Mouse (Mus musculus) ZHBTc4 (cell line): ENCODE results near the gene Pde7b.

Experiments used
- DNase-seq: peaks from one replicate; pipeline ENCODE4 v3.0.0-alpha.2; 2011; ENCODE audit warnings: low read depth, low spot score

Gene Pde7b

GRCm38 (mm10) chr10:20550161-20550560 lies 174.7 kb downstream of the Pde7b start:
- DNase-seq: no peak

- peak; percentile 87 for DNase-seq
These were observed 175.8 kb downstream of the Pde7b start for GRCm38 (mm10) chr10:20548833-20549710.

DNA sequence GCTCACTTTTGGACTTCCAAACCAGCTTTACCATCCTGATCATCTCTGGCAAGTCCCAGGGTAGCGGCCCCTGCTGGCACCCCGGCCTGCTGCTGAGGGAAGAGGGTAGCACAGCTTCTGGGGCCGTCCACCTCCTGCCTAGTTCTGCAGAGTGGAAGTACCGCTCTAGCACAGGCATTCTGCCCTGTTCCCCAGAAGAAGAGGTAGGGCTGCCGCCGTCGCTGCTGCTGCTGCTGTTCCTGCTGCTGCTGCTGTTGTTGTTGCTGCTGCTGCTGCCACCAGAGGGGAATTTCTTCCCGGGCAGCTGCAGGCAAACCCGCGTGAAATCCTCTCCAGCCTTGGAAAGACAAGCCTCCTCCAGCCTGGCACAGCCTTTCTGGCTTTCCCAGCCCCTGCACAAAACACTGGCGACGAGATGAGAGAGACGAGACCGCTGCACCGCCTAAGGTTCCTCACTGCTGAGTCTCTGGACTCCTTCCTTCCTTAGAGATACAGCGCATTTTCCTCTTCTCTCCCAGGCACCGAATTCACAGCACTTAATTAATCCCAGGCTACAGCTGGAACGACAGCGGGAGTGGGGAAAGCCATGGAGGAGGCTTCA lies 176.8 kb downstream of the Pde7b start:
- DNase-seq: peak; percentile 27

- no peak for DNase-seq
These were observed 181.8 kb downstream of the Pde7b start for GRCm38 (mm10) chr10:20543121-20543520.

DNA sequence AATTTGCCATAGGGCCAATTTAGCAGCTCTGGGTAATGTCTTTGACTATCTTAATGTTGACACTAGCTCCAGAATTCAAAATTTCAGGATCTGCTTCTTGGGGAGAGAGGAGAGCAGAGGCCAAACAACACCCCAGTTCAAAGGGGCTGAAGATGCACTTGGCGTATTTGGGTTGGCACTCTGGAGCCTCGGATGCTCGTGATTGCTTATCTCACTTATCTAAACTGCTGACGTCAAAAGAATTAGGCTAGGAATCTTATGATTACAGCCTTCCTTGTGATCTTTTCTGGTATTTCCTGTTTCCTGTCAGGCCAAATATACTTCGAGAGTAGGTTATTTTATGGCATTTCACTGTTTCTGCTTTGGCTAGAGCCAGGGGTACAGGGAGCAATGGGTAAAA lies 191.1 kb downstream of the Pde7b start:
- no peak for DNase-seq

GRCm38 (mm10) chr10:20531921-20532320 lies 193.0 kb downstream of the Pde7b start:
- no peak for DNase-seq

DNA sequence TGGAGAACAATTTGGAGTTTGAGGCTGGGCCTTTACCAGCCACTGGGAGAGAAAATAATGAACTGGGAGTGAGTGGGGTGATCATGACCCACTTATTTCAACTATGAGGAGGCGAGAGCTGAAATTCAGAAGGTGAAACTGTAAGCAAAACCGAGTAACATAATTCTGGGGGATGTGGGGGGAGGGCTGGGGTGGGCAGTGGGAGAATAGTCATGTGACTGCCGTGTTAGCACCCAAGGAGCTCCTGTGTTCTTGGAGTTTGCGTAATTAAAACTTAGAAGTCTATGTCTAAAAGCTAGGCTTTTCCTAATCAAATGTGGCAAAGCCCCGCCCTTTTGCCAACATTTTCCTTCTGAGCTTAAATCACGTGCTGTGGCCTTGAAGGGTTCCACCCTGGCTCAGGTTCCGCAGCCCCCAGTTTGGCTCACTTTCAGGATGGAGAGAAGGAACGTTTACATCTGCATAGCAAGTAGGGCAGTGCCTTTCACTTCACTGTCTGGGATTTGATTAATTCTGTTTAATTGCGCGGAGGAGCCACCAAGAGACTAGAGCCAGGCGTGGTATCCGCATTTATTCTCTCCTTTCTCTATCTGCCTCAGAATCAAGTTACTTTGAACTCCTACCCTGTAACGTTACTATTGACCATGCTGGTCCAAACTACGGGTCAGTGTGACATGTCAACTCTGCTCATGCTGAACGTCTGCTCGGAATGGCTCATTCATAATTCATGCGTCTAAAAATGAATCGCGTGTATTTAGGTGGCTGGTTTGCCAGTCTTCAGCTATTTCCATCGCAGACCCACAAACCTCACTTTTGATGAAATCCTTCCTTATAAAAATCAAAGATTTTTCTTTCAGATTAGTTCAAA lies 196.1 kb downstream of the Pde7b start:
- peak; percentile 49 for DNase-seq

DNA sequence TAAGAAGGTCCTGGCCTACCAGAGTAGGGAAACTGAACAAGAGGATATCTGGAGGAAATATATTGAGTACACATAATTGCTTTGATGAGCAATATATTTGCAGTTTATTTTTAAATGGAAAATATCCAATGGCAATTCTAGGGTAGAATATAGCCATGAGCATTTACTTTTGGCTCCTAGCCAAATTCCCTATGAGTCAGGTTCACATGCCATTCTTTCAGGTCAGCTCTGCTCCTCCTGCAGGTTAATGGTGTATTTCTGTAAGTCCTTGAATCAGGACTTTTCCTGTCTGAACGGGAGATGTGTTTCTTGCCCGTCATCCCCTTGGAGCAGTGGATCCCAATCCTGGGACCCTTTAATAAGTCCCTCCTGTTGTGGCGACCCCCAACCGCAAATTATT lies 197.1 kb downstream of the Pde7b start:
- DNase-seq: no peak

GRCm38 (mm10) chr10:20518529-20518889 lies 206.4 kb downstream of the Pde7b start:
- peak; percentile 40 for DNase-seq

- peak; percentile 58 for DNase-seq
These were observed 206.9 kb downstream of the Pde7b start for GRCm38 (mm10) chr10:20517756-20518528.

DNA sequence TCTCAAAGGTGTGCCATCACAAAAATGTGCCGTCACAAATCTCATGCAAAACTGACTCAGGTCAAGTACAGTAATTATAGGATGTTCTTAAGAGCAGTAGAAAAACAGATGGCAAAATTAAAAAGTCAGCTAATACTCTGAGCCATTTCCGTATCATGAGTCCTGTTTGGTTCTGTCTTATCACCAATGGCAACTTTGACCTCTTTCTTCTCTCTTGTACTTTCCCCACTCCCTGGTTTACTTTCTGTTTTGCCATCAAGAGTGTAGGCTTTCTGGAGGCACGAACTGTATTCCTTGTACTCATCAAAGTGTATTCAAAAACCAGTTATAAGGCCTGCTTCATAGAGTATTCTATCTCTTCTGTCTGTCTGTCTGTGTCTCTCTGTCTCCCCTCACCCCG lies 211.0 kb downstream of the Pde7b start:
- no peak for DNase-seq

DNA sequence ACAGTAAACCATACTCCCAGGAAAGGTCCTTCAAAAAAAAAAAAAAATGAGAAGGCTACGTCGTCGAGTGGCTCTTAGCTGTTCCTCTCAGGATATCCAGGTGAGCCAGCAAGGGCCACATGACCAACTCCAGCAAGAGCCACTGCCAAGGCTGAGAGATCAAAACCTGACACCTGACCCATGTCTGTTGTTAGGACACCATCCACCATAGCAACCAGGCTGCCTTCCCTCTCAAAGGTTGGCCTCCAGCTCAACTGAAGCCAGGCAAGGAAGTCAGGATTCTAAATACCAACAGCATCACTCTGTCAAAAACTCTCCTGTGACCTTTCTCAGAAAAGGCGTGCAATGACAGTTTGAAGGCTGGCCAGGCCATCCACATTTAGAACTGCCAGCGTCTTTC lies 211.4 kb downstream of the Pde7b start:
- no peak for DNase-seq

DNA sequence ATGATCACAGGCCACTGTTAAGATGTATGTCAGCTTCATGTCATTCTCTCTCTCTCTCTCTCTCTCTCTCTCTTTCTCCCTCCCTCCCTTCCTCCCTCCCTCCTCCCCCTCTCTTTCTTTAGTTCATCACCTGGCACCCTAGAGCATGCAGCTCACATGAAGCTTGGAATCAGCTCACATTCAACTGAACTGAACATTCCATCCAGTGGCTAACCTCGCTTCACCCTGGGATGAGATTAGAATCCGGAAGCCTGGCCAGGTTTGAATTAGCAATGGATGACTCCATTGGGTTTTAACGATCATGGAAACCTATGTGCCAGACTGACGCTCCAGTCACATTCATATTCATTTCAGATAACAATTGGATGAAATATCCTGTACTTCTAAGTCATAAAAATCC lies 215.1 kb downstream of the Pde7b start:
- DNase-seq: no peak

DNA sequence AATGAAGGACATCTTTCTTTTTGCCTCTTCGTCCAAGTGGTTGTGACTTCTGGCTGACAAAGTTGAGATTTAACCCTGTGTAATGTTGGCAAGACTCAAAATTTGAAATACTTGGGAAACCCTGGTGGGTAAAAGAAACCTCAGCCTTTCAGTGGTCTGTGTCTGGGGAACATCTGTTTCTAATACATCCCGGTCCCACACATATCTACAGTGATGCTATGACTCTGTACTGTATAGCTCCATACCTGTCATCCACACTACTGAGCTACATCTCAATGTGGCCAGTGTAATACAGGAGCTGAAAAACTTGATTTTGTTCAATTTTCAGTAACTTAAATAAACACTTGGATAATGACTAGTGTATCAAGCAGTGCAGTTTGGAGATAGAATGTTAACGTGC lies 216.4 kb downstream of the Pde7b start:
- no peak for DNase-seq

- no peak for DNase-seq
These were observed 217.0 kb downstream of the Pde7b start for GRCm38 (mm10) chr10:20507732-20508412.

DNA sequence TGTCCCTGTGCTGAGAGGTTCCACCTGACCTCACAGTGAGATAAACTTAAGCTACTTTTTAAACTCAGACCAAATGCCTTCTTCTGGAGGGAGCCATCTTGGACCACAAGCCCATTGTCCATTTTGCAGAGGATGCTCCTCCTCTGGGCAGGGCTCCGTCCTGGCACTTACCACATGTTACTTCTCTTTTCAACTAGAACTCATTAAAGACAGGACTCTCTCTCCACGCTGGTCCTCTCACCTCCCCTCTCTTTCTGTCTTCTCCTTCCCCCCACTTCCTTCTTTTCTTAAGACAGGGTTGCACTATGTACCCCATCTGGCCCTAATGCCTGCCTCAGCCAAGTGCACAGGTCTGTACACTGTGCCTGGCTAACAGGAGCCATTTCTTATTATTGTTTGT lies 217.8 kb downstream of the Pde7b start:
- no peak for DNase-seq

DNA sequence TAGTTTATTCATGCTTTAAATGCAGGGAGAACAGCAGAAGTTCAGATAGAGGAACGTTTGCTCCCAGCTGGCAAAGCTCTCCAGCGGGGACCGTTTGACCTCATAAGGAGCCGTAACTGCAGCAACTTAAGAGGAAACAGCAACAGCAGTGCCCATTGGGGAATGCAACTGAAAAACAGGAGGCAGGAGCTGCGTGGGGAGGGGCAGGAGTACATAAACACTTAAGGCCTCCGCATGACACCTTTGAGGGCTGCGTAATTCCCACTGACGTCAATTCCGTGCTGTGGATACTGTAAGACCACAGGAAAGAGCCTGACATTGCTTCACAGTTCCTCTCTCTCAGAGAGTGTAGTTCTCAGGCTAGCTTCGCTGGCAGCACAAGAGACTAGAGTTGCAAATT lies 219.4 kb downstream of the Pde7b start:
- no peak for DNase-seq

GRCm38 (mm10) chr10:20504800-20505199 lies 220.1 kb downstream of the Pde7b start:
- peak; percentile 16 for DNase-seq

DNA sequence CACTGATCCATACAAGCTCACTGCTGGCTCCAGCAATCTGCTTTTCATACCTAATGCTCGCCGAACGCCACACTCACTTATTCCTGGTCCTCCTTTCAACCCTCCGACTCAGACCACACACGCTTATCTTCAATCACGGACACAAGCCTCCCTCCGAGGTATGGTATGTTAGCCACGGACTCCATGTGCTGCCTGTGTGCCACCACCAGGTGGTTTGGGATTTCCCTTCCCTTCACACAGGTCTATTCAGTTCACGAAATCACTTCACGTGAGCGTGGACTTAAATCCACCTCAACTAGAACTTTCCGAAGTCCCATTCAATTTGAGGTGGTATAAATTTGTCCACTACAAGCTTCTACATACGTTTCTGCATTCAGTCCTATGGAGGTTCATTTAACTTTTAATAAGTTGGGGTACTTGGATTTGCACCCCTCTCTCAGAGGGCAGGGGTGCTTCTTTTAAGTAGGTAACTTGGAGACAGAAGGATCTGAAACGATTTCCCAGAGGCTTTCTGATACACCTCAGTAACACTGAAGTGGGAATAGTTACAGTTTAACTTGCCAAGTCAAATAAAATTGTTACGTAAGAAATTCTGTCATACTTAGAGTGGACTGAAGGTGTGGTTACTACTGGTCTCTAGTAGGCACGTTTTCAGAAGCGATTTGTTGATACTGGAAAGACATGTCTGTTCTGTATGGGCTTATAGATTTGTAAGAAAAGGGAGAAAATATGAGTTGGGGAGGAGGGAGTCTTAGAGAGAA lies 221.4 kb downstream of the Pde7b start:
- DNase-seq: no peak

DNA sequence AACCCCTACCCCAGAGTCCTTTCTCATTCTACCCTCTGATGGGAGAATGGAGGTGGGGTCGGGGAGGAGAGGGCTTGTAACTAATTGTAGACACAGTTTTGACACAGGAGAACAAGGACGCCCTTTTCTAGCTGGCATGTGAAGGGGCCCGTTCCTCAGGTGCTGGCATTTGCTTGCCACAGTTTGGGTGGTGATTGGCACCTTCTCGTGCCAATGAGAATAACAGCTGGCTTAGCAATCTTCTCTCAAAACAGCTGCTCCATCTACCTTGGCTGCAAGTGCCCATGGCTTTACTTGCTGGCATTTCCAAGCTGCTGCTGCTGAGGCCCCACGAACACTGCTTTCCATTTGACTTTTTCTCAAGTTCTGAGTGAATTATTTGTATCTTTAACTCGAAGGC lies 223.7 kb downstream of the Pde7b start:
- DNase-seq: no peak
